ENCODE assay signal across 16 mouse cellular contexts in the genomic region with DNA sequence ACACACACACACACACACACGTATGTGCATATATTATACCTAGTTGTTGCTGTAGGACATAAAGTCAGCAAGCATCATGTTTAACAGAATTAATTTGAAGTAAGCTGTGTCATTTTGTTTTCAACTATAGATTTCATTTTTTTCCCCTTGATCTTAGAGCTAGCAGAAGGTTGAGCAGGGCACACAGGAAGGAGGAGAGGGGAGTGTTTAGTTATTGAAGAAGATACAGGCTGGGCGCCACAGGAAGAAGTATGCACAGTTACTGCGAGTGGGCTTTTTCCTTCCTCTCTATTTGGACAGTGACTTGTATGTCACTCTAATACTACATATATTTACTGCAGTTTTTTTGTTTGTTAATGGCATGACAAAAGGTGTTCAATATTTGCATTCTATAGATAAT.
"Had no signal": no experiment of that assay in that cellular context is flagged by ENCODE, and none has a peak within 500 bp of the region (broad histone marks: within the 10 kb centered on the region; RNA-seq: fewer than 3 reads in every experiment).

No protein-coding gene starts in this region.

- H3K4me1 ChIP-seq: lung, embryonic 15.5 days; midbrain, embryonic 13.5 days; midbrain, embryonic 15.5 days; neural tube, embryonic 13.5 days; neural tube, embryonic 15.5 days had no signal

- H3K4me3 ChIP-seq: lung, embryonic 15.5 days; megakaryocyte, embryonic 14.5 days; midbrain, embryonic 13.5 days; midbrain, embryonic 15.5 days; neural tube, embryonic 13.5 days; neural tube, embryonic 15.5 days had no signal

- H3K27ac ChIP-seq: lung, embryonic 15.5 days; macrophage; midbrain, embryonic 13.5 days; midbrain, embryonic 15.5 days; neural tube, embryonic 13.5 days; neural tube, embryonic 15.5 days had no signal

- DNase-seq: liver, postnatal 0 days; lung, adult 2 months; lung, postnatal 14 days; lung, postnatal 36 days; retina, postnatal 1 day; right cerebral cortex, adult 18-20 months; thymus, adult 2 months; thymus, postnatal 25 days; thymus, postnatal 4 days had no signal

- H3K27me3 ChIP-seq: lung, embryonic 15.5 days; megakaryocyte, embryonic 14.5 days; midbrain, embryonic 13.5 days; midbrain, embryonic 15.5 days; neural tube, embryonic 13.5 days; neural tube, embryonic 15.5 days had no signal
